Mouse (Mus musculus): ENCODE measurements around the gene Jhy. TPM values are rescaled to one million over a fixed set of nuclear protein-coding genes. Genes with fewer than 3 reads are reported as not detected.
A peak's percentile ranks its signal among the peaks of the same experiment; 100 is the strongest.

The Jhy gene
- not detected for total RNA-seq (2021)
- long read RNA-seq, experiment 1, result 0 reads
- long read RNA-seq, experiment 2, result 0 reads

DNA sequence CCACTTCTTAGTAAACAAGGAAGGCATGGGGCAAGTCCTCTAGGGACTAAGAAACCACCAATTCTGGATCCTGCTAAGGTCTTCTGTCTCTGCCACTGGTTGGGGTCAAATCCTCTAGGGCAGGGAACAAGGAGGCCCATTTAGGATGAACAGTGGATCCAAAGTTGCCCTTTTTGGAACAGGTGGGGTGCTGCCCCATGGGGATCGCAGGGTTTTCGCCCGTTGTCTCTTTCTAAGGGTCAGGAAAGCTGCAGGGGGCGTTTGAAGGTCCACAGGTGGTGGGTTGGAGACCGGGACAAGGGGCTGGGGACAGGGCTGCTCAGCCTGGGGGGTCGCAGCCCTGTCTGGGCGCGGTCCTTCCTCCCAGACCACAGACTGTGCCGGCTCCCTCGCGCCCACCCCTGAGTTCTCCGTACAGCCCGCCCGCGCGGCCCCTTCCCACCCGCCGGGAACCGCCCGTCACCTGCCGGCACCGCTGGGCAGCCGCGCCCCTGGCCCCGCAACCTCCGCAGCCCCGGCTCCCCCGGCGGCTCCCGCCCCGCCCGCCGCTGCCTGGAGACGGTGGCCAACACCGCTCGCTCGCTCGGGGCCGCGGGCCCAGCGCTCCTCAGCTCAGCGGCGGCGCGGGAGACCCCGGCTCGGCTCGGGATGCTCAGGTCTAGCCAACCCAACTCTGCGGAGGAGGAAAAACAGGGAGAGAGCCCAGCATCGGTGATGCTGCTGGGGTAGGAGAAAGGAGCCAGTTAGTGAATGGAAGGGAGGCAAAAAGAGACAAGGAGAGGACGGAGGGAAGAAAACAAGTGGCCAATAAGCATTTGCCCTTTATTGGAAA, at the start of gene Jhy:
Jhy (minus strand) TSS at position 533 of the 832 bp plus-strand sequence.
- DNase-seq, result no peak
- intact Hi-C loops (cut with DNase I), result no loop called here
- peak within 1 kb of the TSS; percentile 45 for H3K4me3 ChIP-seq

DNA sequence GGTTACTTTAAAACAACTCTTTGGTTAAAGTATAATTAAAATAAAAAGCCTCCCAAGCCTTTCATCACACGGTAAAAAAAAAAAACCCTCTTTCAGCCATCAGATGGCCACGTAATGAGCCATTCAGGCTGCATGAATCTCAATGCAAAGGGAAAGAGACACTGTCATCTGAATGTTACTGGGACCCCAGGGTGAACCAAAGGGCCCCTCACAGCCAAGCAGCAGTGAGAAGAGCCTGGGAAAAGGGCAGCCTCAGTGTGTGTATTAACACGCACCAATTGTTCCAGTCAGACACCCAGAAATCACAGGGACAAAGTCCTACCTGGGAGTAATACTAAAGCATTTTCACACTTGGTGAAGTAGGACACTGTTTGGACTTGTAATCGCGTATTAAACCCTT, 48.5 kb upstream of the Jhy start:
- TF ChIP-seq CTCF (IDR thresholded peaks at IDR 0.05), result no peak
- DNase-seq, result no peak
- Histone ChIP-seq H3K4me3 (no peak overlapping the region), H3K27ac (no peak overlapping the region)
- intact Hi-C loops (cut with DNase I), result no loop called here

More for the DNA sequence above, at the start of gene Jhy:
- no peak within 1 kb of the TSS for H3K27ac ChIP-seq
- no peak for TF ChIP-seq CTCF (IDR thresholded peaks at IDR 0.05)

DNA sequence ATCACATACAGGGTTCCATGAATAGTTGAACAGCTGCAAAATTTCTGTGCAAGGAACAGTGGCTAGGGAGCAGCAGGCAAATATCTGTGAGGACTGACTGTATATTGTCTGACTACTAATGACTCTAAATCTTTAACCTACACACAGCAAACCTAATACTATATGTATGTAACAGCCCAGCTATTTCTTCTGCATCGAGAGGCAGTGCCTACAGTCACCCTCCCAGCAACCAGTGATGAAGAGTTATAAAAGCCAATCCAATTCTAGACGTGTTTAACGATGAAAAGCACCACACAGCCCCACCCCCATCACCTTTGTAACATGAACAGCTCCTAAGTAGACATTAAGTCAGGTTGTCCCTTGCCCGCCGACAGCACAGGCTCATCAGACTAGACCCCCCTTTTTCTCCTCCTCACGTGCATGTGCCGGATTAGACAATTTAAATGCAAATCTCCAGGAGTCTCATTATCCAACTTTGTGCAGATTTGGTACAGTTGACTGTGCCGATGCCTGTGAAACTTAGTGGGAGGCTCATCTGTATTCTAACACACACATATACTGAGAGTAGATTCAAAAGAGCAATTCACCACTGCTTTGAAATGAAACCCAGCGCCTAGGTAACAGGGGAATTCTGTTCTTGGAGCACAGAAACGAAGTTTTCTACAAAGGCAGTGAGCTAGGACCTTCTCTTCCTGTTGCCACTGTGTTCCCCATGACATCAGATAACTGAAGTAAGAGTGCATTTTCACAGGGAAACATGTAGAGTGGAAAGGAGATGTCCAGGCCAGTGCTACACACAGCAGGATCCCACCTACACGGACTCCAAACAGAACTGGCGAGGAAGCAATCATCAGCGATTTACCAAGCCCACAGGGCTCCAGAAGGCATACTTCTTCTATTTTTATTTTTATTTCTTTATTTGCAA, 47.9 kb upstream of the Jhy start:
- no peak overlapping the region for H3K4me3 ChIP-seq
- H3K27ac ChIP-seq, result no peak overlapping the region

DNA sequence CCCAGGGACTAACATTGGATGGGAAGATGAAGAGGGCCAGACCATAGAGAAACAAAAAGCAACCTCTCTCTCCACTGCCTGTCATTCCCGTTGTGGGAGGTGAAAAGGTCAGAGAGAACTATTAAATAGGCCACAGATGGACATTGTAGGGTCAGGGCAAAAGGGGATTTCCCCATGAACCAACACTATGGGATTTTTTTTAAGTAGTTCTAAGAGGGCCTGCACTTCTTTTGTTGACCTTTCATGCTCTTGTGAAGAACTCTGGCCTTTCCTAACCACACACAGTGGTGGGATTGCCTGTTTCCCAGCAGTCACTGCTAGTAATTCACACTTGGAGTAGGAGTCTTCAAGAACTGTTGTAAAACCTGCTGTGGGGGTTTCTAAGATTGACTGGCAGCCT, 43.9 kb upstream of the Jhy start:
- H3K27ac ChIP-seq, result no peak overlapping the region
- no peak for TF ChIP-seq CTCF (IDR thresholded peaks at IDR 0.05)
- H3K4me3 ChIP-seq, result no peak overlapping the region
- DNase-seq, result no peak
- intact Hi-C loops (cut with DNase I), result no loop called here

More for the DNA sequence above, 47.9 kb upstream of the Jhy start:
- DNase-seq, result no peak
- intact Hi-C loops (cut with DNase I), result no loop called here
- no peak for TF ChIP-seq CTCF (IDR thresholded peaks at IDR 0.05)

DNA sequence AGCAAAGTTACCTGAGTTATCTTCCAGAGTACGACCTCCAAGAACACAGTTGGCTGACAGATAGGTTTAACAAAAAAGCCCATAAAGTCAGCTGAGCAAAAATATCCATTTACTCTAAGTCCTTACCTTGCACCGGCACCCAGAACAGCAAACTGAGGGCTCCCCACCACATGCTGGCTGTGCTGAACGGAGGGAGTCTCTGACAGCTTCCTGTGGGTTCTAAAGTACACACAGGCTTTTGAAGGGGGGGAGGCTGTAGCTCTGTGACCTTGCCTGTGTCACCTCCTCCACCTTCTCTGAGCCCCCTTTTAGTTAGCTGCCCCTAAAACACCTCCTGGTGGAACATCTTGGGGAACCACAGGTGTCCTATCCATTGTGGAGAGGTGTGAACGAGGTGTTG, 40.5 kb upstream of the Jhy start, which contains the start of gene Crtam:
Crtam (minus strand) TSS at position 214 of the 400 bp plus-strand sequence.
- intact Hi-C loops (cut with DNase I), result no loop called here
- no peak for DNase-seq
- Histone ChIP-seq H3K4me3 (no peak within 1 kb of the TSS), H3K27ac (no peak within 1 kb of the TSS)
- no peak for TF ChIP-seq CTCF (IDR thresholded peaks at IDR 0.05)

DNA sequence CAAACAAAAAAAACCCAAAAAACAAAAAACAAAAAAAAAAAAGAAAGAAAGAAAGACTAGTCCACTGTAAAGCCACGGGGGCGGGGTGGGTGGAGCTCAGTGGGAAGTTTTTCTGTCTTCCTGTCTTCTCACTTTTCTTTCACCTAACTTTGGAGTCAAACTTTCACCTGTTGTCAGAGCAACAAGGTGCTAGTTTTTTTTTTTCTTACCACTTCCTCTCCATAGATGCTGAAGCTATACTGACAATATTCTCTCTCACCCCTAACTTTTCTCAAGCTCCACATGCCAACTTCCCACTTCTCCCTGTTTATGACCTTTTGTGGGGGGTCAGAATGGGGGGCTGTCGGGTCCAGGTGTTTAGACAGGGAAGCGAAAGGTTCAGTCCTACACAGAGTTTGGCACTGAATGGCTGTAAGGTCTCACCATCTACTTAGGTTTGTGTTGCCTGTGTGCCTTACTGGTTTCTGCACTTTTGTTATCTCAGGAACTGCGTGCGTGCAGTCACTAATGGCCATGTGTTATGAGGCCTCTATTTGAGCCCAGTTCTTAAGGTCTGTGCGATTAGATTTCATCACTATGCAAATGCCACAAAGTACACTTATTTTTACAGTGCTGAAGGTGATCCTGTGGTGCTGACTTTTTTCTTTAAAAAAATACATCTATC, 33.3 kb upstream of the Jhy start:
- no peak for TF ChIP-seq CTCF (IDR thresholded peaks at IDR 0.05)
- intact Hi-C loops (cut with DNase I), result no loop called here
- no peak overlapping the region for H3K27ac ChIP-seq
- H3K4me3 ChIP-seq, result no peak overlapping the region
- no peak for DNase-seq

DNA sequence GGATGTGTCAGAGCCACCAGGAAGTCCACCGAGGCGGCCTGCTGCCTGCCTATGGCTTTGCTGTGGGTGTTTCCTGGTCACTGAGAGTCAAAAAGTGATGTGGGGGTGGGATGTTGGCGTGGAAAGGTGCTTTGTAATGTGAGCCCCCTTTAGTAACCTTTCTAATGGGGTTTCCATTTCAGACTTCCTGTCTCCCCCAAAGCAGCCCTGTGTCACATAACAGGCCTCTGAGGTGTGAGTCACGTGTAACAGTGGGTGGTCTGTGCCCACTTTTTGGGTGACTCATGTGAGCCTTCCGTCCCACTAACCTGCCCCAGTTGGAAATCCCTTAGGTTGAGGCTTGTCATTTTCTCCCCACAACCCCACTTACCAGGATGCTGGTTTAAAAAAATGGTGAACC, 30.2 kb upstream of the Jhy start:
- no peak for TF ChIP-seq CTCF (IDR thresholded peaks at IDR 0.05)
- intact Hi-C loops (cut with DNase I), result no loop called here
- Histone ChIP-seq H3K27ac (no peak overlapping the region), H3K4me3 (no peak overlapping the region)
- no peak for DNase-seq

DNA sequence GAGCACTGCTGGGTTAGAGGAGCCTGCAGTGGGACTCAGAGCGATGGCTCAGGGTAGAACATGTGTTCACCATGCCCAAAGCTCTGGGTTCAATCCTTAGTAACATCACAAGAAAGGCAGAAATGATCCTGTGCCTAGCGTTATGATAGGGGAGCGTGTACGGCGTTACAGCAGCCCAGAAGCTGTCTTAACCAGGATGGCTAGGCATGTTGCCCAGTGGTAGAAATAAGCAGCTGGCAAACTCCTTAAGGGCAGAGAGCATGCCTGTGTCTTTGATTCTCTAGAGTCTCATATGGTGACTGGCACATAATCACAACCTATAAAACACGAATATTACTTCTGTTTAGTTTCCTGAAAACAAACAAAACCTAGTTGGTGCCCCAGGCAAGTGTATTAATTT, 27.6 kb upstream of the Jhy start:
- no peak for TF ChIP-seq CTCF (IDR thresholded peaks at IDR 0.05)
- intact Hi-C loops (cut with DNase I), result no loop called here
- Histone ChIP-seq H3K4me3 (no peak overlapping the region), H3K27ac (no peak overlapping the region)
- DNase-seq, result no peak

DNA sequence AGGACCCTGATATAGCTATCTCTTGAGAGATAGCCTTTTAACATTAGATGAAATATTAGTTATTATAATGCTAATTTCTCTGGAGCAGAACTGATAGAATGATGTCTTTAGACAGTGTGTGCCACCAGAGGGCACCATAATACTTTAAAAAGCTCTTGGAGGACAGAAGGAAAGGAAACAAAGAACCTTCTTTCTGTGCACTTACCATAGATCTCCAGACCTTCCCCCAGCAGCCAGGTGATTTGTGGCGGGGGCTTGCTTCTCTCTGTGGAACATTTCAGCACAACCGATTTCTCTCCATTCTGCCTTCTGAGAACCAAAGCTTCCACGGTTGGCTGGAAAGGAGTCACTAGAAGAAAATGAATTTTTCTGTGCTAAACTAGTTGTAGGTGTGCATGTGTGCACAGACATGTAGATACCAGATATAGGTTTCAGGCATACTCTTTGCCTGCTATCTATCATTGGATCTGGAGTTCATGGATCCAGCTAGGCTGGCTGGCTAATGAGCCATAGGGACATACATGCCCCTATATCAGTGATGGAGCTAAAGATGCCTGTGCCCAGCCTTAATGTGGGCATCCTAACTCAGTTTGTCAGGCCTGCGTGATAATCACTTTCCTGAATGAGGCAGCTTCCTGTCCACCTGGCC, 26.1 kb upstream of the Jhy start:
- intact Hi-C loops (cut with DNase I), result loop anchor here (2.0 to 10.0 kb wide), 2 partner anchors 155 to 201 kb away; no protein-coding TSS in a partner anchor
- H3K4me3 ChIP-seq, result no peak overlapping the region
- peak; percentile 29 for DNase-seq
- TF ChIP-seq CTCF (IDR thresholded peaks at IDR 0.05), result peak; percentile 68
- no peak overlapping the region for H3K27ac ChIP-seq

DNA sequence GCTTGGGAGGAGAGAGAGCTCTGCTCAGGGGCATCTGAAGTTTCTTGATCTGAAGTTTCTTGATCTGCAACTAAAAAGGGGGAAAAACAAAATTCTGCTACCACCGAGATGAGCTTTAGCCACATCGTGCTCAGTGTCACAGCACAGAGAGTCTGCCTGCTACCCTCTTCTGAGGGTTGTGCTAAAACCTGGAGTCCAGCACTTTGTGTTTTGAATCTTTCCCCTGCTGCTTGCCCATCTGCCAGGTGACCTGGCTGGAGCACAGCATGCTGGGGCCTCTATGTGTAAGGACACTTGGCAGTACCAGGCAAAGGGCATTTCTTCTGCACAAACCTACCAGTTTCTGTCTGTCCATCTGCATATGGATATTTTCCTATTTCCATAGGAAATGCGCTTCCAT, 20.4 kb upstream of the Jhy start:
- intact Hi-C loops (cut with DNase I), result loop anchor here (10.0 kb wide), 1 partner anchor 150 kb away; no protein-coding TSS in a partner anchor
- no peak overlapping the region for H3K4me3 ChIP-seq
- H3K27ac ChIP-seq, result no peak overlapping the region
- no peak for DNase-seq
- TF ChIP-seq CTCF (IDR thresholded peaks at IDR 0.05), result no peak

DNA sequence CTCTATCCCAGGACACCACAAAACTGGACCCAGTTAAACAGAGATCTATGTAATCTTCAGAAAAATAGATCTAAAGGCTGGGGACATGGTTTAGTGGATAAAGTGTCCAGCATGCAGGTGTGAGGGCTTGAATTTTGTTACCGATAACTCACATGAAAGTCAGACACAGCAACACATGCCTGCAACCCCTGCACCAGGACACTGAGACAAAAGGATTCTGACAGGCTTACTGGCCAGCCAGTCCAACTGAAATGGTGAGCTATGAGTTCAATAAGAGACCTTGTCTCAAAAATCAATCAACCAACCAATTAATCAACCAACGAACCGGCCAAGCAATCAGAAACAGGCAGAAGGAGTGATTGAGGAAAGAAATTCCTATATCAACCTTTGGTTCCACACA, 19.8 kb upstream of the Jhy start:
- intact Hi-C loops (cut with DNase I), result loop anchor here (10.0 kb wide), 1 partner anchor 149 kb away; no protein-coding TSS in a partner anchor
- no peak overlapping the region for H3K4me3 ChIP-seq
- H3K27ac ChIP-seq, result no peak overlapping the region
- DNase-seq, result no peak
- no peak for TF ChIP-seq CTCF (IDR thresholded peaks at IDR 0.05)

DNA sequence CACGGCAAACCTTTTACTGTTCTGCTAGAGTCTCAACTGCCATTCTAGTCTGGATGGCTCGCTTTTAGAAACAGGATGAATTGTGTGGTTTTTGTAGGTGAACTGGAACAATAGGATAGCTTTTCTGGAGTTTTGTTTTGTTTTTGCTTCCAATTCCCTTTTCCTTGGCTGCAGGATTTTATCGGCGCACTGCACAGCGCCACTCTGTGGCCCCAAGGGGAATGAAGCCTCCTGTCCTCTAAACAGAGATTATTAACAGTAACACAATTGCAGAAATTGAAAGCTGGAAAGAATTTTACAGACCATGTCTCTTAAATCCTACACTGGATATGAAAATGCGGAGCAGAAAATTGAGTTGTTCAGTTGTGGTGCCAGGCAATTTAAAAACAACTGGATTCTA, 18.6 kb upstream of the Jhy start:
- Histone ChIP-seq H3K4me3 (no peak overlapping the region), H3K27ac (no peak overlapping the region)
- intact Hi-C loops (cut with DNase I), result loop anchor here (10.0 kb wide), 1 partner anchor 148 kb away; no protein-coding TSS in a partner anchor
- DNase-seq, result no peak
- TF ChIP-seq CTCF (IDR thresholded peaks at IDR 0.05), result peak; percentile 71
